Mouse (Mus musculus) C2C12 (cell line): ENCODE data around the gene Prex1.

Source experiments
- CEBPB ChIP-seq: IDR thresholded peaks from one replicate; pipeline ENCODE4 v1.6.1; 2011; ENCODE audit warnings: low read depth, mild to moderate bottlenecking, control low read depth, moderate library complexity
- CTCF ChIP-seq: IDR thresholded peaks from one replicate; pipeline ENCODE4 v1.5.1; 2011; ENCODE audit not compliant: control insufficient read depth, insufficient read depth, insufficient read length
- MYOG ChIP-seq: IDR thresholded peaks from one replicate; pipeline ENCODE4 v1.6.1; 2011; ENCODE audit not compliant: control insufficient read depth, insufficient read length; ENCODE audit errors: extremely low read depth

DNA sequence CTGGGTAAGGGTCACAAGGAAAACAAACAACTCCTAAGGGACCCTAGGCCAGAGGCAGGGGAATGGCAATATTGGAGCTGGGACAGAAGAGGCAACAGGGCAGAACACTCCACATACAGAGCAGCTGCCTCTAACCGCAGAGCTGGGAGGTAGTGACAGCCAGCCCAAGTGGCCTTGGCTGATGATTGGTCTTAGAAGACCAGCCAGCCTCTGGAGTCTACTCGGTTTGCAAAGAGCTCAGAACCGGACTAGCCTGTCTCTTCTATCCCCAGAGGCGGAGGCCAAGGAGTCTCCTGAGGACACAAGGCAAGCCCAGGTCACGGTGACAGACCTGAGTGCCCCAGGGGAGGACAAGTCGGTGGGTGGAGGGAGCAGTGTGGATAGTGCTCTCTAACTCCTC, 115.9 kb downstream of the Prex1 start:
- TF ChIP-seq CTCF (no peak), CEBPB (no peak), MYOG (no peak)
